Mouse (Mus musculus) embryonic fibroblast, embryonic 13.5 days (primary cell): ENCODE data around the gene Olfr958.

Experiments used
- CTCF ChIP-seq: IDR thresholded peaks from 2 replicates; pipeline ENCODE4 v1.5.1; 2011; ENCODE audit warnings: mild to moderate bottlenecking, control low read depth, low read length, moderate library complexity, borderline replicate concordance; ENCODE audit not compliant: insufficient read depth
- POLR2A ChIP-seq: IDR thresholded peaks from 2 replicates; pipeline ENCODE4 v1.6.1; 2011; ENCODE audit warnings: low read depth, mild to moderate bottlenecking, control low read depth, low read length, moderate library complexity

GRCm38 (mm10) chr9:39558349-39558647, 4.4 kb upstream of the Olfr958 start:
- TF ChIP-seq CTCF, result no peak
- TF ChIP-seq POLR2A, result no peak
